Mouse (Mus musculus): ENCODE measurements around the gene Nck2. TPM values are rescaled to one million over a fixed set of nuclear protein-coding genes. Genes with fewer than 3 reads are reported as not detected.

Gene Nck2
- polyA plus RNA-seq, 1 experiment from 2014 or later: 23.4 TPM

- H3K4me3 ChIP-seq (ENCODE audit: inconsistent target): no peak overlapping the region
- 67% methylated on average over 6 of the region's 8 CpGs for WGBS (ENCODE audit: missing documents)
- H3K79me2 ChIP-seq (ENCODE audit: inconsistent target): no peaks in the 10 kb centered on the region
- H3K36me3 ChIP-seq (ENCODE audit: inconsistent target): no peaks in the 10 kb centered on the region
- H3K27ac ChIP-seq: no peak overlapping the region
Measured at GRCm38 (mm10) chr1:43601054-43601453, 156.7 kb downstream of the Nck2 start.

DNA sequence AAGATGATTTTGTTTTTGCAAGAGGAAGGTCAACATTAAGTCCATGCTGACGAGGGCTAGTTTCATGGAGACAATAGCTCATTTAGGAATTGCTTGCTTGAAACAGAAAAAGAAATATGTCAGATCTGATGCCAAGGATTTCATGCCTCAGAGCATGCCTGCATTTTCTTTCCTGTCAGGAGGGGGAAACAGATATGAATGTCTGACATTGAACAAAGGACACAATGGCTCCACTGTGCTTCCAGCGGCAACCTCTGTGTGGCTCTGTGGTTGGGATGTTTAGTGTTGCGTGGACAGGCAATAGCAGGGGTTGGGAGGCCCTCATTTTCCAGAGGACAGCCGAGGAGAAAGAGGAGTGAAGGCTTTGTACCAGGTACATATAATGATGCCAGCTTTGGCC lies 171.6 kb downstream of the Nck2 start:
- 85% methylated on average over 4 of the region's 4 CpGs for WGBS (ENCODE audit: missing documents)
- Histone ChIP-seq H3K79me2 (ENCODE audit: inconsistent target) (no peaks in the 10 kb centered on the region), H3K27ac (no peak overlapping the region), H3K4me3 (ENCODE audit: inconsistent target) (no peak overlapping the region), H3K36me3 (ENCODE audit: inconsistent target) (no peaks in the 10 kb centered on the region)

Other genes starting within 250 kb of the Nck2 start
- gene Fhl2, start 247.6 kb upstream of the Nck2 start, polyA plus RNA-seq (2018): not detected in 3 replicates